Mouse (Mus musculus): ENCODE measurements at regions not wholly inside any gene's neighbourhood (a gene's known extent, or its start where the extent isn't known, plus 50 kb on each side); places are given as distances from the start of the nearest gene placed in this dataset.
A peak's percentile ranks its signal among the peaks of the same experiment; 100 is the strongest.

DNA sequence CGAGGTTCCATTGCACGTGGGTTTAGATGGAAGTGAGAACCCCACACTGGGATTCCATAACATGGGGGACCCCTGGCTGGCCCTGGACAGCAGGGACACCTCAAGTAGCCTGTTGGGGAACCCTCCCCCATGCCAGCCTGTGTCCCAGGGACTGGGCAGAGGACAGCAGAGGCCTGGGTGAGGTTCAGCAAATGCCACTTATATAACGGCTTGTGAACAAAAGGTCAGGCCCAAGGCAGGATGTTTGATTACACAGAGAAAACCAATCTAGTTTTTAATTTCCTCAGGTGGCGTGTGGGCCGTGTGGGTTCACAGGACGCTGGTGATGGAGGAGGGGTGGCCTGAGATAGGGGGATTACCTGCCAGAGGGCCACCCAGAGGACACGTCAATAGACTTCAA lies 94.9 kb upstream of the Kazn start:
- intact Hi-C loops (cut with DNase I) = no loop called here

DNA sequence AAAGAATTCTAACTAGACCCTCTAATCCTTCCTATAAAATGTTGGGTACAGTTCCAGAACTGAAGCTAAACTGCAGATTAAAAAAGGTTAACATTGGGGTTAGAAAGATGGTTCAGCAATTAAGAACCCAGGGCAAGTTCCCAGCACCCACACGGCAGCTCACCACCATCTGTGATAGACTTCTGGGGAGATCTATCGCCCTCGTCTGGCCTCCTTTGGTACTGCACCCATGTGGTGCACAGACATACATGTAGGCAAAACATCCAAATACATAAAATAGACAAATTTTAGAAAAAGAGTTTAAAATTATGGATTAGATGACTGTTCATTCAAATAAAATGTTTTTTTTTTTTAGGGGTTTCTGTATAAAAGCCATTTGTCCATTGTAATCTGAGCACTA lies 91.4 kb upstream of the Kazn start:
- intact Hi-C loops (cut with DNase I) = no loop called here
- DNase-seq = no peak

More for the DNA sequence above, 94.9 kb upstream of the Kazn start:
- DNase-seq = no peak

DNA sequence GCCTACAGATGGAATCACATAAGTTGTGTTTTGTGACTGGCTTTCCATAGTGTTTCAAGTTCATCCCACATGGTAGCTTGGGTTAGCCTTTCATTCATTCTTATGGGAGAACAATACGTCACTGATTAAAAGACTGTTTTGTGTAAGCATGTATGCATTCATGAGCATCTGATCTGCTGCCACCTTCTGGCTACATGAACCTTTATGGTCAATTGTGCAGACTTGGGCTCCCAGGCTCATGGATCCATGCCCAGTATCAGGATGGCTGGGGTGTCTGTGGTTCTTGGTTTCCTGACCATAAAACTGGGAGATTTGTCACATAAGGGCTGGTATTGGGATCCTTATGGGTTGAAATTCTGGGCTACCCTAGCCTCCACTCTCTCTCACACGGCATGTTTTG lies 90.4 kb upstream of the Kazn start:
- DNase-seq = no peak
- intact Hi-C loops (cut with DNase I) = no loop called here

DNA sequence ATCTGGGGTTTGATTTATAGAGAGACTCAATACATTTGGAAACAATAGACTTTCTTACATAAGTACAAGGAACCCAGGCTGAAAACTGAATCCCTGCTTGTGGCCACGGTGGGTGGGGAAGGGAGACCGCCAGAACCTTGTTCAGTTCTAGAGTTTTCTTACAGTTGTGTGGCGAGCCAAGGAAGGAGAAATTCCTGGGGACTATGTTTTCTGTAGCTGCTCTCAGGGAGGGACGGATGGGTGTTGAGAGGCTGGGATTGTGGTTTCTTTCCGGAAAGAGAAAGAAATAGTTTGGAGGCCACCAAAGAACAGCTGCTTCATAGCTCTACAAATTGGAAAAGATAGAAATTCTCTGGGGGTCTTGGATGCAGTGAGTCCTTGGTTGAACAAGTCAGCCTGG lies 87.3 kb upstream of the Kazn start:
- DNase-seq = no peak
- intact Hi-C loops (cut with DNase I) = no loop called here

DNA sequence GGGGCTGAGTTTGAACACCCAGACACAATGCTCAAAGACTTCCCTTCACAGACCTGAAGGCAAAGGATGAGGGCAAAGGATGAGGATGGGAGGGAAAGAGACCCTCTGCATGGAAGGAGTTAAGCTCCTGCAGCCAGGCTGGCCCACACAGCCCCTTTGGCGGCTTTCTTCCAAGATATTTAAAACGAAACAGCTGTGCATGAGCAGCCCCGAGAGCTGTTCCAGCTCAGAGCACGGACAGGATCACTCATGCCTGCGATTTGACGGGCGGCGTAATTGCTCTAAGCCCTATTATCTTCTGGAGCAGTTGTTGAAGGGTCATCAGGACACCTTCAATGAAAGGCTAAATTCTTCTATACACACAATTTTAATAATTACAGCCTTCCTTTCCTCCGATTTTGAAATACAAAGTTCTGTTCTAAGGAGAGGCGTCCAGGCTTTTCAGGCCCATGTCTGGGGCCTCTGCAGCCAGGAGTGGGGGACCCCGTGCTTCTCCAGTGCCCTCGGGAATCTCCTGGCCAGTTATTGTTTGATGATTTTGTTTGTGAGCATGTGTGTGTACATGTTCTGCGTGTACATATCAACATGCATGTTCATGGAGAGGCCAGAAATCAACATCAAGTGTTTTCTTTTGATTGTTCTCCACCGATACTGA lies 82.1 kb upstream of the Kazn start:
- intact Hi-C loops (cut with DNase I) = no loop called here
- peak in 1 of 2 experiments; percentile 13 for DNase-seq

DNA sequence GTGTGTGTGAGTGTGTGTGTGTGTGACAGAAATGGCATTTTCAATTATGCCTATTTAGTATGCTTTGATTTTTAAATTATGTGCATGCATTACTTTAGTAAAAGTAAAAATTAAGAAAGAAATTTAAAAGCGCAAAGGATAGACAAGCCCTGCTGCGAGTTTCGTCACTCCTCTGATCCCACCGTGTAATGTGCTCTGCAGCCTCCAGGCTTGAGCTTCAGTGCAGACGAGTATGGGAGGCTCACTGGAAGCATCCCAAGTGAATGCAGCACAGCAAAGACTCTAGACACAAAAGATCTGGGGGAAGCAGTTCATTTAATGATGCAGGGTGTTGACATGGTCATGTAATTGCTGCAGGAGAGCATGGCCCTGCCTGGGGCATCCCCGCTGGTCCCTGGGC lies 71.1 kb upstream of the Kazn start:
- intact Hi-C loops (cut with DNase I) = no loop called here
- DNase-seq = no peak

DNA sequence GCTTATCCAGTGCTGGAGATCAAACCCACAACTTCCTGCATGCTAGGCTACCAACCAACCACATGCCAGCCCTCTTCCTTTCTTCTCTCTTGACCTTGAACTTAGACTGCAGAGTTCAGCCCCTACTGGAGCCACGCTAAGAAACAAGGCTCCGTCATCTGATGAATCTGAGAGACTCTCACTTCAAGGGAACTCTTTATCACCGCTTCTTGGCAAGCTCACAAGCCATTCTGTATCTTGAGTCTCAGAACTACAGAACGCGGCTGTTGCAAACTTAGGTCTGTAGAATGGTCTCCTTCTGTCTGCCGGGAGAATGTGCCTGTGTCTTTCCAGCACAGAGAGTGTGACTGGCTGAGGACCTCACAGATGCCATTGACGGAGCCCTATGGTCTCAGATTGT lies 69.1 kb upstream of the Kazn start:
- DNase-seq = no peak
- intact Hi-C loops (cut with DNase I) = no loop called here

DNA sequence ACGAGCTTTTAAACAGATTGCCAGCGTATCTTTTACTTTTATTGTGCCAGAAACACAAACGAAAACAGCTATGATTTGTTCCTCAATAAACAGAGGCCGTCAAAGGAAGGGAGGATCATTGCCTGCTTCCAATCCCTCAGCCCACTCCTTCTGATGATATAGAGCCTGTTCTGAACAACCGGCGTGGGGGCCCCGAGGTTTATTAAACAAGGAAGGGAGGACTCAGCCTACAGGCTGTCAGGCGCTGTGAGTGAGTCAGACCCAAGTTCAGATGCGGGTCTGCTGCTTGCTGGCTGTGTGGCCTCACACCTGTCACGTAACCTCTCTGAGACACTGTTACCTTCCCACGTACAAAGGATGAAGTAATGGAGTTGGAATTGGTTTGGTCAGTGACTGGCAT lies 68.1 kb upstream of the Kazn start:
- DNase-seq = no peak

DNA sequence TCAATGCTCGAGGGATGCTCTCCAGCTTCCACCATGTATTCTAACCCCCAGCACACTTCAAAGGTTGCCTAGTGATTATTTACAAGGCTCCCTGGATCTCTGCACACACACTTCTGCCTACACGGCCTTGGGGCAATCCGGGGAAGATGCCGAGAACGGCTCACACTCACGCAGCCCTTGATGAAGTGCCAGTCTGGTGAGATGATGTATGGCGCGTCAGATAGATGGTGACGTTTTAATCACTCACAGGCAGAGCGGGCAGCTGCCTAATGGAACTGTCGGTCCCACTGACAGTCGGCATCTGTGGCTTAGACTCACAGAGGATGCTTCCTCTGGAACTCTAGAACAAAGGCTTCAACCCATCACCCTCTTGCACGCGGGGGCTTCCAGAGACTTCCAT lies 66.9 kb upstream of the Kazn start:
- intact Hi-C loops (cut with DNase I) = no loop called here
- DNase-seq = no peak

More for the DNA sequence above, 68.1 kb upstream of the Kazn start:
- intact Hi-C loops (cut with DNase I) = no loop called here

DNA sequence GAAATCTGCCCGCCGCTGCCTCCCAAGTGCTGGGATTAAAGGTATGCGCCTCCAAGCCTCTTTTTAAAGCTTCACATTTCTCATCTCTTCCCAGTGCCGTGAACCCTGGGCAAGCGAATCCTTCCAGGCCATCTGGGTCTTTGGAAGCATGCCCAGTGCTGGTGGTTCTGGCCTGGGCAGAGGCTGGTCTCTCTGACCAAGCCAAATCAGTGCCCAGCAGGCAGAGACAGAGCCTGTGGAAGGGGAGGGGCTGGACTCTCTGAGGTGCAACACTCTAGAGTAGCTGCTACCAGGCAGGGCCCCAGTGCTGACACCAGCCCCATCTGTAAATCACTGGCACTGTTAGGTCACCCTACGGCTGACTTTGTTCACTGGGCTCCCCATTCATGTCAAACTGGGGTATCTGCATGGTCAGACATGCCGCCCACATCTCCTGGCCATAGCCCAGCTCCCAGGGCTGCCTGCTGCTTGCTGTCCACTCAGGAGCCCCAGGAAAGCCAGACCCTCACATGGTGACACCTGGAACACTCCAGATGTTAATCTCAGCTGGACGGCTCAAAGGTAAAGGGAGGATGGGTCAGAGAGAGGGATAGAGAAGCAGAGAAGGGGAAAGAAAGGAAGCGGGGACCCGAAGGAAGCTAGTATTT lies 64.3 kb upstream of the Kazn start:
- intact Hi-C loops (cut with DNase I) = no loop called here
- no peak for DNase-seq

DNA sequence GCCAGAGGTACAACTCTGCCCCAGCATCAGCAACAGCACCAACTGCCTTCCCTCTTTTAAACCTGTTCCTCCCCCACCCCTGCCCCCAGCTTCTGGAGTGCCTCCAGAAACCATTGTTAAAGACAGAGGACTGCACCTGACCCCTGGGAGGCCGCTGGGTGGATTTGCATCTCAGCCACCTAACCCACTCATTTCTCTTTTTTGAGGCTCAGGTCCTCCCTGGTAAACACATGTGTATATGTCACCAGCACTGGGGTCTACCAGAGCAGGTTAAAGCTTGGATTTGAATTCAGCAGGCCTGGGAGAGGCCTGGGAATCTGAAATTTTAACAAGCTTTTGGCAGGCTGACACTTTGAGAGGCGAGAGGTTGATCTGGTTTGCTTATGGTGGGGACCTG lies 63.5 kb upstream of the Kazn start:
- intact Hi-C loops (cut with DNase I) = no loop called here
- DNase-seq = no peak

DNA sequence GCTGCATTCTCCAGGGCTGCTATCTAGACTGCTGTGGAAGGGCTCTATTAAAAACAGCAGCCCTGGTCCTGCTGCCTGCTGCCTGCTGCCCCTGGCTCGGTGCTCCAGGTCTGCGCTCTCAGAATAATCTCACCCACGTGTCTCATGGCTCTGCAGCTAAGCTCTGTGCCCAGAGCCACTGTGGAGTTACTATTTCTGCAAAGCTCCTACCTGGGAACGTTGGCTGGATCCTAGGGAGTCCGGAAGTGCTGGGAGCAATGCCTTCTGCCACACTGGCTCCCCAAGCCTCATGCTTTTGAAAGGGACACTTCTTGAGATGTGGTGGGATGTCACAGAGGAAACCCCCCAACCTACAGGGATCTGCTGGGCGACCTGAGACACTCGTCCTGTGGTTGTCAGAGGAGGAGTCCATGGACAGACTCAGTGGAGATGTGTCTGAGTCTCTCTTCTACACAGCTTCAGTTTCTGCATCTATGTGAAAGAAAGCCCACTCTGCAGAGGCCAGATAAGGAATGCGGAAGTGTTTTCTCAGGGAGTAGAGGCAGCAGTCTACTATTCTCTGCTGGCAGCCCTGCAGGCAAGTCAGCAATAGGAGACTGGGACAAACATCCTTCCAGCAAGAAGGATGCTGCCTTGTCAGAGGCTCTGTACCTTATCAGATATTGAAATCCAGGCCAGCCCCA lies 63.0 kb upstream of the Kazn start:
- DNase-seq = peak; percentile 10 to 24
- intact Hi-C loops (cut with DNase I) = no loop called here

DNA sequence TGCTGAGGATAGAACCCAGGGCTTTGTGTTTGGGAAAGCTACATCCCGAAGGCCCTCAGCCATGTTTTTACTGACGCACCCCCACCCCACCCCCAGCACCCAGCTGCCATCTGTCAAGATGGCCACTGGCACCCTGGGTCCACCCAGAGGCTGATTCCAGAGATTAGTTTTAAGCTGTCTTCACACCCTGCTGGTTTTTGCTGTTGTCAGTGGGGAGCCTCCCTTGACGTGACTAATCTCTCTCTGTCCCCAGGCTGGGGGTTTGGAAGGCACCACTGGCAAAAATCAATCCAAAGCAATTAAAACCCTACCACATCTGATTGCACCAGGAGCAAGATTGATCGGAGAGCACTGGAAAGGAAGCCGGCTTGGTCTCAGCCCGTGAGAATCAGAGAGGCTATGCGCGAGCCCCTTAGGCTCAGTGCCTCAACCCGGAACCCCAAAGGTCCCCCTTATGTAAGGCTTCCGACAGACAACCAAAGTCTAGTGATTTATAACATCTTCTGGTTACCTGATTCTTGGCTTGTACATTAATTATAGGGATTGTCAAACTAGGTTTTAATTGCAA lies 59.7 kb upstream of the Kazn start:
- no peak for DNase-seq
- intact Hi-C loops (cut with DNase I) = no loop called here

DNA sequence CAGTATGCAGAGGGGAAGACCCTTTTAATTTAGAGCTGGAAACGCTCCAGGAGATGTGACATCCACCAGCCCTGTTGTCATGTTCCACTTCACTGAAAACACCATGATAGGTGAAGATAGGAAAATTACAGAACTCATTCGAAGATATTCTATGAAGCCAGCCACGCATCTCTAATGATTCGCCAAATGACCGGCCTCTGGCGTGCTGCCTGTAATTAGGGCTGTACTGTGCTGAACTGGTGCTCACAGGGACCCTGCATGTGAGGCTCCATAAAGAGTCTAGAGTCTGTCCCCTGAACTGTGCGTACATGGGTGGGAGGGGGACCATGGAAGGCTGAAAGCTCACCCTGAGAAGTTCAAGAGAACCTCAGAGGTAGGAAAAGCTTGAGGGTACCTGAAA lies 53.6 kb upstream of the Kazn start:
- DNase-seq = no peak
- intact Hi-C loops (cut with DNase I) = no loop called here

DNA sequence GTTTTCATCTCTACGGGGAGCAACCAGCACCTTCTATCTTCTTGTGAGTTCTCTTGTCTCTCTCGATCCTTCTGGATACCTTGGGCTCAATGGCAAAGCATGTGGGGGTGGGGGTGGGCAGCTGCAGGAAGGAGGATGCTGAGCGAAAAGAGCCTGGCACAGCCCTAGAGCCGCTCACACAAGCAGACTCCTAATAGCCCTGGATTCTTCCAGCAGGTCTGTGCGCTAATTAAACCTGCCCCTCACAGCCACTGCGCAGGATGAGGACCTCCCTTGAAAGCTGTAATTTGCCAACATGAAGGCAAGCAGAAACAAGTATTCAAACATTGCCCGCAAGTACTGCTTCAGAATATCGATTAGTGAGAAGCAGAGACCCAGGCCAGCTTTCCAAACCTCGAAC lies 53.1 kb upstream of the Kazn start:
- no peak for DNase-seq
- intact Hi-C loops (cut with DNase I) = no loop called here

DNA sequence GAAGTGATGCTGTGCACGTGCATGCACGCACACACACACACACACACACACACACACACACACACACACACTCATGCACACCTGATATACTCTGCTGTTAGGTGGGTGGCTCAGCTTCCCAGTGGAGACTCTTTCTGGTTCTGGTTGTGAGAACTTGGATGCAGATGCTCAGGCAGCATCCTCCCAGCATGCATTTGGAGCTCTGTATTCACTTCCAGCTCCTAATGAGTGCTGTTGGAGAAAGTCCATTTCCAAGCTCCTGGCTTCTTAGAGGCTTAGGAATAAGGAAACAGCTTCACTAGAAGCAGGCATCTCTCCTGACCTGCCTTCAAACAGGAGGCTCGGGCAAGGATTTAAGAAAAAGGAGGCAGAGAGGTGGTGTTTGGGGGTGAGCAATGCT lies 52.2 kb upstream of the Kazn start:
- intact Hi-C loops (cut with DNase I) = no loop called here
- DNase-seq = no peak
